13 mouse cellular contexts compared by ENCODE assay signal in genomic region chr6:39259129-39259528, GRCm38 (mm10). TPM values are rescaled to one million over a fixed set of nuclear protein-coding genes. Genes with fewer than 3 reads are reported as not detected.
A peak's percentile ranks its signal among the peaks of the same experiment; 100 is the strongest.
DNase-seq lines count a peak whose midpoint lies in the region; TF ChIP-seq lines count a peak whose summit lies in the region.
"Had no signal": no experiment of that assay in that cellular context is flagged by ENCODE, and none has a peak within 500 bp of the region (broad histone marks: within the 10 kb centered on the region; RNA-seq: fewer than 3 reads in every experiment).

No protein-coding gene starts in this region.

- H3K4me1 ChIP-seq in thymus, adult 2 months (replicated peaks; ENCODE audit: control insufficient read depth, insufficient read depth, low read length) = peaks cover 32% of the 10 kb centered on the region
- H3K4me1 ChIP-seq in brown adipose tissue, adult 24 weeks (ENCODE audit: control insufficient read depth, insufficient read depth, insufficient read length, low read length) = peaks cover 16% of the 10 kb centered on the region
- peaks cover 31% of the 10 kb centered on the region for H3K4me1 ChIP-seq in small intestine, adult 2 months (ENCODE audit: control insufficient read depth, insufficient read depth, insufficient read length, low read length)

- H3K36me3 ChIP-seq in thymus, adult 2 months (ENCODE audit: control insufficient read depth, insufficient read depth, low read length) = no peaks in the 10 kb centered on the region
- H3K36me3 ChIP-seq in small intestine, adult 2 months (ENCODE audit: control insufficient read depth, insufficient read depth, low read length) = peaks cover 2% of the 10 kb centered on the region; the same call in 1 of the 2 replicates
- H3K36me3 ChIP-seq: heart, embryonic 12.5 days; hindbrain, embryonic 10.5 days; intestine, embryonic 15.5 days; midbrain, embryonic 12.5 days had no signal

- WGBS in thymus, adult 2 months = 32% methylated on average over 1 of the region's 1 CpGs
- 61% methylated on average over 1 of the region's 1 CpGs for WGBS in small intestine, adult 2 months

- no peaks in the 10 kb centered on the region for H3K27me3 ChIP-seq in thymus, adult 2 months (ENCODE audit: control insufficient read depth, insufficient read depth, low read length)
- no peaks in the 10 kb centered on the region for H3K27me3 ChIP-seq in small intestine, adult 2 months (ENCODE audit: control insufficient read depth, insufficient read depth, low read length)
- H3K27me3 ChIP-seq: intestine, embryonic 15.5 days had no signal

- no peak for TF ChIP-seq POLR2A in thymus, adult 2 months (IDR thresholded peaks at IDR 0.05; ENCODE audit: control insufficient read depth, extremely low read depth, insufficient read depth, low read length, poor library complexity)
- no peak for TF ChIP-seq POLR2A in small intestine, adult 2 months (IDR thresholded peaks at IDR 0.05; ENCODE audit: low read depth, low read length)

- H3K27ac ChIP-seq in thymus, adult 2 months (ENCODE audit: control insufficient read depth, insufficient read depth, low read length) = peak overlapping the region; percentile 69; the same call in 1 of the 2 replicates
- H3K27ac ChIP-seq in brown adipose tissue, adult 24 weeks (replicated peaks; ENCODE audit: low read depth, low read length) = peak overlapping the region; percentile 83
- H3K27ac ChIP-seq in small intestine, adult 2 months (ENCODE audit: insufficient read depth, low read depth, low read length) = peak overlapping the region; percentile 83
- H3K27ac ChIP-seq: hindbrain, embryonic 10.5 days; intestine, embryonic 15.5 days; midbrain, embryonic 12.5 days had no signal

- peak; percentile 95 for DNase-seq in heart, adult 11 months
- no peak for DNase-seq in heart, postnatal 4 days
- peak; percentile 15 for DNase-seq in thymus, adult 2 months
- DNase-seq in thymus, postnatal 36 days = no peak
- DNase-seq in right cerebral cortex, postnatal 10 days (ENCODE audit: low spot score in 2 of 2) = no peak
- no peak for DNase-seq in kidney, adult 18-20 months
- DNase-seq: cerebellum, adult 2 months had no signal

- H3K4me3 ChIP-seq in thymus, adult 2 months (ENCODE audit: control insufficient read depth, insufficient read depth, low read length) = no peak overlapping the region
- H3K4me3 ChIP-seq in brown adipose tissue, adult 24 weeks (ENCODE audit: insufficient read depth, low read depth, low read length) = no peak overlapping the region
- no peak overlapping the region for H3K4me3 ChIP-seq in small intestine, adult 2 months (ENCODE audit: low read depth, low read length)
- H3K4me3 ChIP-seq: heart, embryonic 12.5 days; hindbrain, embryonic 10.5 days; intestine, embryonic 15.5 days; midbrain, embryonic 12.5 days had no signal

- TF ChIP-seq CTCF in thymus, adult 2 months (IDR thresholded peaks at IDR 0.05; ENCODE audit: borderline replicate concordance, control insufficient read depth, extremely low read depth, insufficient read depth, low read length, poor library complexity) = no peak
- no peak for TF ChIP-seq CTCF in small intestine, adult 2 months (IDR thresholded peaks at IDR 0.05; ENCODE audit: extremely low read depth, insufficient read length, insufficient replicate concordance, low read depth, low read length)

RNA-seq across cellular contexts. Expression of gene Kdm7a, which starts 52.5 kb away (rescaled TPM):
- 10 to 100 TPM; 12.3 to 12.5 TPM for total RNA-seq in heart, postnatal 4 days (2021)
- 3.5 and 3.7 TPM in 2 replicates for polyA plus RNA-seq in thymus, adult 2 months (2012; rRNA removed)
- 9.5 and 12.2 TPM in 2 replicates for polyA plus RNA-seq in brown adipose tissue, adult 24 weeks (2012; ENCODE audit: insufficient read depth, insufficient read length, missing spikeins)
- polyA plus RNA-seq in small intestine, adult 2 months (2012; rRNA removed) = 1.4 and 3.6 TPM in 2 replicates

Comparison
In these comparisons a context has a peak if more than half of its experiments do, and no peak if none do; other contexts are left out.
1. DNase-seq: peak in heart, adult 11 months (single experiment) and thymus, adult 2 months (single experiment); none in heart, postnatal 4 days (single experiment), thymus, postnatal 36 days (0 of 2), right cerebral cortex, postnatal 10 days (0 of 2) and kidney, adult 18-20 months (single experiment).
2. Peak in every context shown above with its lines, with median percentiles within 50 percentile points of each other: H3K27ac ChIP-seq.